Mouse (Mus musculus): Measurements from ENCODE around the gene Dab2ip. TPM values are rescaled to one million over a fixed set of nuclear protein-coding genes. Genes with fewer than 3 reads are reported as not detected.
A peak's percentile ranks its signal among the peaks of the same experiment; 100 is the strongest.

Dab2ip gene
- polyA plus RNA-seq, 1 experiment from 2014 or later = 47.9 TPM

GRCm38 (mm10) chr2:35669217-35669616 is 111.2 kb downstream of the Dab2ip start:
- Histone ChIP-seq H3K9me3 (no peaks in the 10 kb centered on the region), H3K4me3 (no peak overlapping the region), H3K27me3 (no peaks in the 10 kb centered on the region), H3K4me2 (replicated peaks) (no peak overlapping the region), H3K9ac (replicated peaks) (no peak overlapping the region), H3K36me3 (0 out of 2 replicates have a peak, but pooled peaks cover 3% of the 10 kb centered on the region), H3K27ac (replicated peaks) (no peak overlapping the region), H3K4me1 (peaks cover 63% of the 10 kb centered on the region)
- WGBS = 73% methylated on average over 4 of the region's 4 CpGs
- peak; percentile 28; the same call in 1 of the 2 replicates for ATAC-seq (ENCODE audit: low FRiP score, low read depth)

- Histone ChIP-seq H3K9ac (replicated peaks) (no peak overlapping the region), H3K4me2 (replicated peaks) (no peak overlapping the region), H3K27me3 (no peaks in the 10 kb centered on the region), H3K4me1 (peaks cover 61% of the 10 kb centered on the region), H3K4me3 (no peak overlapping the region), H3K9me3 (no peaks in the 10 kb centered on the region), H3K27ac (replicated peaks) (no peak overlapping the region), H3K36me3 (0 out of 2 replicates have a peak, but pooled peaks cover 3% of the 10 kb centered on the region)
- WGBS = 81% methylated on average over 4 of the region's 4 CpGs
- no peak for ATAC-seq (ENCODE audit: low FRiP score, low read depth)
Measured at GRCm38 (mm10) chr2:35669748-35670147, 111.7 kb downstream of the Dab2ip start.

GRCm38 (mm10) chr2:35670300-35670699 is 112.2 kb downstream of the Dab2ip start:
- Histone ChIP-seq H3K9me3 (no peaks in the 10 kb centered on the region), H3K4me3 (no peak overlapping the region), H3K36me3 (0 out of 2 replicates have a peak, but pooled peaks cover 3% of the 10 kb centered on the region), H3K4me1 (peaks cover 66% of the 10 kb centered on the region), H3K9ac (replicated peaks) (no peak overlapping the region), H3K4me2 (replicated peaks) (no peak overlapping the region), H3K27me3 (no peaks in the 10 kb centered on the region), H3K27ac (replicated peaks) (no peak overlapping the region)
- ATAC-seq (ENCODE audit: low FRiP score, low read depth) = no peak
- 92% methylated on average over 9 of the region's 9 CpGs for WGBS

- ATAC-seq (ENCODE audit: low FRiP score, low read depth) = peak; percentile 52; the same call in 1 of the 2 replicates
- Histone ChIP-seq H3K27ac (replicated peaks) (0 out of 2 replicates have a peak overlapping the region, but pooled peaks have one; percentile 1), H3K9ac (replicated peaks) (no peak overlapping the region), H3K9me3 (no peaks in the 10 kb centered on the region), H3K27me3 (no peaks in the 10 kb centered on the region), H3K4me2 (replicated peaks) (no peak overlapping the region), H3K4me3 (no peak overlapping the region), H3K36me3 (0 out of 2 replicates have a peak, but pooled peaks cover 3% of the 10 kb centered on the region), H3K4me1 (peaks cover 86% of the 10 kb centered on the region)
- WGBS = 73% methylated on average over 9 of the region's 9 CpGs
Measured at GRCm38 (mm10) chr2:35671980-35672910, 114.2 kb downstream of the Dab2ip start.

- Histone ChIP-seq H3K27ac (replicated peaks) (no peak overlapping the region), H3K4me1 (peaks cover 90% of the 10 kb centered on the region)
- 96% methylated on average over 3 of the region's 3 CpGs for WGBS
Measured at GRCm38 (mm10) chr2:35673181-35673580, 115.1 kb downstream of the Dab2ip start.

GRCm38 (mm10) chr2:35673986-35674385 is 115.9 kb downstream of the Dab2ip start:
- 80% methylated on average over 3 of the region's 3 CpGs for WGBS
- Histone ChIP-seq H3K9me3 (no peaks in the 10 kb centered on the region), H3K27ac (replicated peaks) (no peak overlapping the region), H3K27me3 (no peaks in the 10 kb centered on the region), H3K4me3 (no peak overlapping the region), H3K4me1 (peaks cover 90% of the 10 kb centered on the region), H3K9ac (replicated peaks) (no peak overlapping the region), H3K4me2 (replicated peaks) (no peak overlapping the region), H3K36me3 (0 out of 2 replicates have a peak, but pooled peaks cover 3% of the 10 kb centered on the region)
- no peak for ATAC-seq (ENCODE audit: low FRiP score, low read depth)

More at GRCm38 (mm10) chr2:35673181-35673580, 115.1 kb downstream of the Dab2ip start:
- no peak overlapping the region for H3K4me2 ChIP-seq (replicated peaks)
- ATAC-seq (ENCODE audit: low FRiP score, low read depth) = no peak
- no peak overlapping the region for H3K4me3 ChIP-seq
- H3K9ac ChIP-seq (replicated peaks) = no peak overlapping the region
- 0 out of 2 replicates have a peak, but pooled peaks cover 3% of the 10 kb centered on the region for H3K36me3 ChIP-seq
- H3K27me3 ChIP-seq = no peaks in the 10 kb centered on the region
- H3K9me3 ChIP-seq = no peaks in the 10 kb centered on the region

GRCm38 (mm10) chr2:35674431-35674830 is 116.4 kb downstream of the Dab2ip start:
- no peak overlapping the region for H3K4me3 ChIP-seq
- no peak overlapping the region for H3K27ac ChIP-seq (replicated peaks)
- 0 out of 2 replicates have a peak, but pooled peaks cover 3% of the 10 kb centered on the region for H3K36me3 ChIP-seq
- H3K4me1 ChIP-seq = peaks cover 90% of the 10 kb centered on the region
- no peak overlapping the region for H3K4me2 ChIP-seq (replicated peaks)
- H3K9ac ChIP-seq (replicated peaks) = no peak overlapping the region
- no peak for ATAC-seq (ENCODE audit: low FRiP score, low read depth)
- H3K27me3 ChIP-seq = no peaks in the 10 kb centered on the region
- no peaks in the 10 kb centered on the region for H3K9me3 ChIP-seq
- 94% methylated on average over 5 of the region's 5 CpGs for WGBS

- H3K4me1 ChIP-seq = peaks cover 90% of the 10 kb centered on the region
- no peaks in the 10 kb centered on the region for H3K27me3 ChIP-seq
- H3K36me3 ChIP-seq = no peaks in the 10 kb centered on the region
- peak overlapping the region; percentile 39; the same call in 1 of the 2 replicates for H3K27ac ChIP-seq (replicated peaks)
- no peak overlapping the region for H3K4me2 ChIP-seq (replicated peaks)
- no peak for ATAC-seq (ENCODE audit: low FRiP score, low read depth)
- no peaks in the 10 kb centered on the region for H3K9me3 ChIP-seq
- H3K9ac ChIP-seq (replicated peaks) = no peak overlapping the region
- no peak overlapping the region for H3K4me3 ChIP-seq
- WGBS = 58% methylated on average over 5 of the region's 5 CpGs
Measured at GRCm38 (mm10) chr2:35676075-35676665, 118.1 kb downstream of the Dab2ip start.

- peak overlapping the region; percentile 70 for H3K27ac ChIP-seq (replicated peaks)
- peaks cover 84% of the 10 kb centered on the region for H3K4me1 ChIP-seq
- peak overlapping the region; percentile 5; the same call in 1 of the 2 replicates for H3K4me2 ChIP-seq (replicated peaks)
- no peaks in the 10 kb centered on the region for H3K9me3 ChIP-seq
- WGBS = 8% methylated on average over 8 of the region's 8 CpGs
- no peaks in the 10 kb centered on the region for H3K27me3 ChIP-seq
- 0 out of 2 replicates have a peak overlapping the region, but pooled peaks have one; percentile 35 for H3K9ac ChIP-seq (replicated peaks)
- no peaks in the 10 kb centered on the region for H3K36me3 ChIP-seq
- no peak overlapping the region for H3K4me3 ChIP-seq
- ATAC-seq (ENCODE audit: low FRiP score, low read depth) = peak; percentile 59
Measured at GRCm38 (mm10) chr2:35677855-35678254, 119.8 kb downstream of the Dab2ip start.

- Histone ChIP-seq H3K4me3 (no peak overlapping the region), H3K27me3 (no peaks in the 10 kb centered on the region), H3K36me3 (no peaks in the 10 kb centered on the region), H3K9ac (replicated peaks) (no peak overlapping the region), H3K9me3 (no peaks in the 10 kb centered on the region), H3K4me1 (peaks cover 84% of the 10 kb centered on the region), H3K27ac (replicated peaks) (peak overlapping the region; percentile 70), H3K4me2 (replicated peaks) (no peak overlapping the region)
- 43% methylated on average over 4 of the region's 4 CpGs for WGBS
- peak; percentile 10; the same call in 1 of the 2 replicates for ATAC-seq (ENCODE audit: low FRiP score, low read depth)
Measured at GRCm38 (mm10) chr2:35678440-35678839, 120.4 kb downstream of the Dab2ip start.

- WGBS = 24% methylated on average over 10 of the region's 10 CpGs
- peak overlapping the region; percentile 52; the same call in 1 of the 2 replicates for H3K27ac ChIP-seq (replicated peaks)
- no peak overlapping the region for H3K4me2 ChIP-seq (replicated peaks)
- no peaks in the 10 kb centered on the region for H3K36me3 ChIP-seq
- no peaks in the 10 kb centered on the region for H3K27me3 ChIP-seq
- ATAC-seq (ENCODE audit: low FRiP score, low read depth) = no peak
- peaks cover 90% of the 10 kb centered on the region for H3K4me1 ChIP-seq
- H3K9me3 ChIP-seq = no peaks in the 10 kb centered on the region
- no peak overlapping the region for H3K9ac ChIP-seq (replicated peaks)
- no peak overlapping the region for H3K4me3 ChIP-seq
Measured at GRCm38 (mm10) chr2:35679812-35680672, 122.0 kb downstream of the Dab2ip start.
